In the genomic region with DNA sequence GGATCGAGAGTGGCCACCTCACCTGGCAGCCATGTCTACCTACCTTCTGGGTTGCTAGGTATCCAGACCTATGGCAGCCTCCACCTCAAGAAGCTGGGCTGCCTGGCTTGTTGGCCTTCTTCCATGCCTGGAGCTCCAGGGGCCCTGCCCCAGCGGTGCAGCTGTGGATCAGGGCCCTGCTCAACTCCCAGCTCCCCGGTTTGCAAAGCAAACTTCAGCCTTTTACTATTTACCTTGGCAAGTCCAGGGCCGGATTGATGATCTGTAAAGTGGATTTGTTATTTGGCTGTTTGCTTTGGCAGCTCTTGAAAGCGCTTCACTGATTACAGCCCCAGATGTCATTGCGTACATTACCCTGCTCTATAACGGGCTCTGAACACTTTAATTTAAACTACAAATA, we compare ENCODE assay signal across 11 mouse cellular contexts. TPM values are rescaled to one million over a fixed set of nuclear protein-coding genes. Genes with fewer than 3 reads are reported as not detected.
DNase-seq lines count a peak whose midpoint lies in the region; ATAC-seq and TF ChIP-seq lines count a peak whose summit lies in the region.
"Had no signal": no experiment of that assay in that cellular context is flagged by ENCODE, and none has a peak within 500 bp of the region (broad histone marks: within the 10 kb centered on the region; RNA-seq: fewer than 3 reads in every experiment).

No protein-coding gene starts in this region.

- no peaks in the 10 kb centered on the region for H3K27me3 ChIP-seq in kidney, postnatal 0 days (ENCODE audit: insufficient read depth, low read length)
- H3K27me3 ChIP-seq in lung, postnatal 0 days (replicated peaks; ENCODE audit: insufficient read depth, low read length): no peaks in the 10 kb centered on the region

- H3K9me3 ChIP-seq in kidney, postnatal 0 days (replicated peaks; ENCODE audit: low read length): no peaks in the 10 kb centered on the region
- H3K9me3 ChIP-seq in lung, postnatal 0 days (ENCODE audit: low read length): no peaks in the 10 kb centered on the region
- H3K9me3 ChIP-seq: embryonic facial prominence, embryonic 12.5 days; limb, embryonic 12.5 days; neural tube, embryonic 13.5 days had no signal

- peak; percentile 46; the same call in 1 of the 2 replicates for ATAC-seq in kidney, postnatal 0 days (replicated peaks; ENCODE audit: low FRiP score, low read depth)
- peak; percentile 77 for ATAC-seq in lung, postnatal 0 days

- peaks cover 32% of the 10 kb centered on the region for H3K4me1 ChIP-seq in kidney, postnatal 0 days (replicated peaks; ENCODE audit: insufficient read depth, low read length)
- peaks cover 28% of the 10 kb centered on the region for H3K4me1 ChIP-seq in lung, postnatal 0 days (ENCODE audit: insufficient read depth, low read depth, low read length)

- WGBS in kidney, postnatal 0 days: 21% methylated on average over 7 of the region's 7 CpGs
- 18% methylated on average over 7 of the region's 7 CpGs for WGBS in lung, postnatal 0 days

- no peak overlapping the region for H3K4me3 ChIP-seq in kidney, postnatal 0 days (replicated peaks; ENCODE audit: low read depth, low read length)
- H3K4me3 ChIP-seq in lung, postnatal 0 days (ENCODE audit: low read depth, low read length): no peak overlapping the region
- H3K4me3 ChIP-seq: embryonic facial prominence, embryonic 12.5 days; limb, embryonic 12.5 days; neural tube, embryonic 13.5 days had no signal

- DNase-seq in gastrocnemius, postnatal 25 days: peak; percentile 25
- no peak for DNase-seq in gastrocnemius, adult 8-10 months (ENCODE audit: low spot score in 2 of 2)
- peak; percentile 33 to 64 for DNase-seq in adrenal gland, postnatal 36 days
- DNase-seq in kidney, postnatal 0 days (ENCODE audit: low spot score): peak; percentile 85
- peak; percentile 89 for DNase-seq in lung, postnatal 0 days (ENCODE audit: low spot score)
- no peak for DNase-seq in cerebellum, adult 9-10 months
- DNase-seq in cerebellum, postnatal 4 days (ENCODE audit: low spot score in 2 of 2): no peak
- no peak for DNase-seq in right cerebral cortex, postnatal 14 days

- no peak overlapping the region for H3K9ac ChIP-seq in kidney, postnatal 0 days (ENCODE audit: low read depth, low read length)
- H3K9ac ChIP-seq in lung, postnatal 0 days (replicated peaks; ENCODE audit: low read depth): no peak overlapping the region
- H3K9ac ChIP-seq: embryonic facial prominence, embryonic 12.5 days; limb, embryonic 12.5 days; neural tube, embryonic 13.5 days had no signal

- no peaks in the 10 kb centered on the region for H3K36me3 ChIP-seq in kidney, postnatal 0 days (ENCODE audit: insufficient read depth, low read length)
- no peaks in the 10 kb centered on the region for H3K36me3 ChIP-seq in lung, postnatal 0 days (ENCODE audit: insufficient read depth, low read length)
- H3K36me3 ChIP-seq: embryonic facial prominence, embryonic 12.5 days; limb, embryonic 12.5 days; neural tube, embryonic 13.5 days had no signal

- no peak for TF ChIP-seq CTCF in kidney, postnatal 0 days (IDR thresholded peaks at IDR 0.05; ENCODE audit: low read depth)
- TF ChIP-seq CTCF in lung, postnatal 0 days (IDR thresholded peaks at IDR 0.05): no peak

- H3K4me2 ChIP-seq in kidney, postnatal 0 days (ENCODE audit: low read length): no peak overlapping the region
- no peak overlapping the region for H3K4me2 ChIP-seq in lung, postnatal 0 days (replicated peaks; ENCODE audit: low read depth, low read length)
- H3K4me2 ChIP-seq: embryonic facial prominence, embryonic 12.5 days; limb, embryonic 12.5 days; neural tube, embryonic 13.5 days had no signal

- peak; percentile 80 for TF ChIP-seq EP300 in lung, postnatal 0 days (IDR thresholded peaks at IDR 0.05)

- H3K27ac ChIP-seq in kidney, postnatal 0 days: no peak overlapping the region
- peak overlapping the region; percentile 85 for H3K27ac ChIP-seq in lung, postnatal 0 days (ENCODE audit: low read length)
- H3K27ac ChIP-seq: embryonic facial prominence, embryonic 12.5 days; limb, embryonic 12.5 days; neural tube, embryonic 13.5 days had no signal

RNA-seq across cellular contexts. Expression of a gene that starts 56.9 kb away (rescaled TPM):
- total RNA-seq in gastrocnemius, postnatal 25 days (2021): 1 to 10 TPM; 2.7 to 3.6 TPM
- total RNA-seq in gastrocnemius, adult 8-10 months (2022): 1 to 10 TPM in 3 of 4 experiments, under 1 TPM in 1; 0.68 to 2.7 (median 1.7) TPM
- total RNA-seq in adrenal gland, postnatal 36 days (2021): 10 to 100 TPM; 22.3 to 29.0 TPM
- polyA plus RNA-seq in kidney, postnatal 0 days (2015; fragmentation: Nextera tagmentation; extraction: Ambion mirVana): 15.6 and 22.5 TPM in 2 replicates
- 43.6 and 49.6 TPM in 2 replicates for polyA plus RNA-seq in lung, postnatal 0 days (2015; fragmentation: Nextera tagmentation; extraction: Ambion mirVana)

Comparison
In these comparisons a context has a peak if more than half of its experiments do, and no peak if none do; other contexts are left out.
1. DNase-seq: peak in gastrocnemius, postnatal 25 days (single experiment), adrenal gland, postnatal 36 days (2 of 2), kidney, postnatal 0 days (single experiment) and lung, postnatal 0 days (single experiment); none in gastrocnemius, adult 8-10 months (0 of 2), cerebellum, adult 9-10 months (single experiment), cerebellum, postnatal 4 days (0 of 2) and right cerebral cortex, postnatal 14 days (single experiment).
2. RNA of a gene that starts 56.9 kb away (total RNA-seq): 22.3 to 29.0 TPM in adrenal gland, postnatal 36 days; 2.7 to 3.6 TPM in gastrocnemius, postnatal 25 days and 0.68 to 2.7 TPM in gastrocnemius, adult 8-10 months; every median in the first group is over 4 times any median in the second.